Mouse (Mus musculus) inflammation-experienced regulatory T-cells (primary cell): ENCODE measurements around the gene Slc22a27. TPM values are rescaled to one million over a fixed set of nuclear protein-coding genes. Genes with fewer than 3 reads are reported as not detected.

Experiments
- polyA plus RNA-seq, 2 experiments: library from polyadenylated mRNA; unstranded; fragments of 100-300 nt; shearing (Covaris generic); gene quantifications; one replicate each; pipeline ENCODE4 v1.2.1; 2017

The Slc22a27 gene
- polyA plus RNA-seq = not detected

GRCm38 (mm10) chr19:7965927-7966326 lies at the start of gene Slc22a27:
TSS of gene Slc22a27 (minus strand) at chr19:7966027.

Other genes with a start within 250 kb of the Slc22a27 start
- gene Slc22a26, start 163.4 kb downstream of the Slc22a27 start, polyA plus RNA-seq = under 1 TPM in 1 of 2 experiments, not detected in 1; 0.13 TPM
- not detected for gene Slc22a28, start 166.0 kb upstream of the Slc22a27 start, polyA plus RNA-seq